Mouse (Mus musculus) liver, adult 2 months (tissue): ENCODE results near the gene Fam234a.

ENCODE experiments used
- CTCF ChIP-seq: fragments of 200-500 bp; IDR thresholded peaks from 2 replicates; pipeline ENCODE4 v1.5.1; 2011; ENCODE audit warnings: low read depth, low read length, control low read depth
- POLR2A ChIP-seq: fragments of 200-500 bp; IDR thresholded peaks from 2 replicates; pipeline ENCODE4 v1.6.1; 2011; ENCODE audit warnings: low read length, control low read depth; ENCODE audit not compliant: insufficient read depth; ENCODE audit errors: extremely low read depth

DNA sequence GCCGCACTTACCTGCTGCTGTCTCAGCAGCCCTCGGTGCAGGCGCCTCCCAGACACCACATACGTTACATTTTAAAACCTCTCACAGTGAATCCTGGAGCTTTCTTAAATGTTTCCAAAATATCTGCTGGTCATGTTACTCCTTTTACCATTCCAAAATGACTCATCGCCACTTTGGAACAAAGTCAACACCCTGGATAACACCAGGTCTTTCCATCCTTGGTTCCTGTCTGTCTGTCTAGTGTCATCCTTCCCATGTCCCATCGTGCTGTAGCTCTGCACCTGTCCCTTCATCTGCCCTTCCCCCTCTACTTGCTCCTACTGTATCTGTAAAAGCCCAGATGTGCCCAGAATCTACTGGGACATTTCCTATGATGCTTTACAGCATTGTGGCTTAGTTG, 3.1 kb downstream of the Fam234a start:
- TF ChIP-seq CTCF, result no peak
- no peak for TF ChIP-seq POLR2A
